Mouse (Mus musculus) hindbrain, embryonic 14.5 days (tissue): ENCODE data around the gene Lztr1. TPM values are rescaled to one million over a fixed set of nuclear protein-coding genes. Genes with fewer than 3 reads are reported as not detected.

Source experiments
- ATAC-seq: fragments of 200-750 bp; cut with Nextera tagmentation; 2 replicates; pipeline ENCODE4 v1.8.0; 2017; ENCODE audit warnings: moderate number of reproducible peaks, mild to moderate bottlenecking, moderate TSS enrichment, moderate library complexity; ENCODE audit not compliant: low FRiP score
- DNase-seq: peaks from one replicate; pipeline ENCODE4 v3.0.0-alpha.2; 2015; ENCODE audit warnings: low spot score
- H3K27ac ChIP-seq: fragments of 300-500 bp; sonication (generic); 2 replicates; pipeline ENCODE4 v1.5.1; 2014; ENCODE audit warnings: mild to moderate bottlenecking, moderate library complexity
- H3K27me3 ChIP-seq: fragments of 300-500 bp; sonication (generic); 2 replicates; pipeline ENCODE4 v1.6.1; 2014; ENCODE audit warnings: mild to moderate bottlenecking, low read length, mixed read lengths; ENCODE audit not compliant: control insufficient read depth, insufficient read depth
- H3K36me3 ChIP-seq: fragments of 300-500 bp; sonication (generic); replicated peaks from 2 replicates; pipeline ENCODE4 v1.6.1; 2014; ENCODE audit not compliant: control insufficient read depth, insufficient read depth
- H3K4me1 ChIP-seq: fragments of 300-500 bp; sonication (generic); replicated peaks from 2 replicates; pipeline ENCODE4 v1.6.1; 2014; ENCODE audit warnings: antibody characterized with exemption, low read length, mixed read lengths; ENCODE audit not compliant: control insufficient read depth, insufficient read depth
- H3K4me2 ChIP-seq: fragments of 300-500 bp; sonication (generic); replicated peaks from 2 replicates; pipeline ENCODE4 v1.6.1; 2014; ENCODE audit warnings: mild to moderate bottlenecking, moderate library complexity
- H3K4me3 ChIP-seq: fragments of 300-500 bp; sonication (generic); replicated peaks from 2 replicates; pipeline ENCODE4 v1.5.1; 2014; ENCODE audit warnings: mild to moderate bottlenecking, low read length
- H3K9ac ChIP-seq: fragments of 300-500 bp; sonication (generic); 2 replicates; pipeline ENCODE4 v1.6.1; 2014
- H3K9me3 ChIP-seq: fragments of 300-500 bp; sonication (generic); 2 replicates; pipeline ENCODE4 v1.6.1; 2016; ENCODE audit warnings: low read length; ENCODE audit not compliant: control insufficient read depth
- WGBS: fragments of 180-500 bp; shearing (Covaris S2); extraction: QIAGEN DNeasy Blood & Tissue Kit; methylation state at CpG from one replicate; pipeline ENCODE4 v1.1.7; 2014; 5-methylcytosine and 5-hydroxymethylcytosine counted together
- polyA plus RNA-seq: library from polyadenylated mRNA; unstranded; fragments of >200 nt; fragmentation: Nextera tagmentation; extraction: Ambion mirVana; gene quantifications from 2 replicates; pipeline ENCODE4 v1.2.1, GENCODE M21; 2014

Gene Lztr1
- polyA plus RNA-seq, 1 experiment from 2014 or later: 112 TPM

DNA sequence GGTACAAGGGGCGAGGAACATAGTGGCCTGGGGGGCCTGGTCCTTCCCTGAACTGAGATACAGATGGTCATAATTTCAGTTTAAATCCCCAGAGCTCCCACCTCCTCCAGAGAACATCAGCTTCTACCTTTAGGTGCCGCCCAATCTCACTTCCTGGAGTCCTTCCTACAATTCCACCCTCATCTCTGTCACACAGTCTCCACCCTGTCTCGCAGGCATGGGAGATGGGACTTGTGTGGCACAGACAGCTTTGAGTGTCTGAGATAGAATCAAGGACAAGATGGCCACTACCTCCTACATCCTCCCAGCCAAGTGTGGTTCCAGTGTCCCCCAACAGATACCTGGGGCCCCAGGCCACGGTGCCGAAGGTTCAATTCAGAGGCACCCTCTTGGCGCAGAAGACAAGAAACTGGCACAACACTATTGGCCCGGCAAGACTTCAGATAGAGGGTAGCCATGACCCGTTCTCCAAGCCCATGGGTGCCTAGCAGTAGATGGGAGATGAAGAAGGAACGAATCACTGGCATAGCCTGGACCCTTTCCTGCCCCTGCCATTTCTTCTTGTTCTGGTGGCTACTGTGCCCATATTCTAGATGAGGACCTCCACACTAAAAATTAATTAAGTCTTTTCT is 51.0 kb downstream of the Lztr1 start:
- Histone ChIP-seq H3K27me3 (0 out of 2 replicates have a peak, but pooled peaks cover 9% of the 10 kb centered on the region), H3K4me1 (peaks cover 10% of the 10 kb centered on the region; the same call in 1 of the 2 replicates), H3K4me2 (peak overlapping the region; percentile 29; the same call in 1 of the 2 replicates), H3K36me3 (no peaks in the 10 kb centered on the region), H3K9ac (no peak overlapping the region), H3K27ac (no peak overlapping the region), H3K4me3 (no peak overlapping the region), H3K9me3 (no peaks in the 10 kb centered on the region)
- 72% methylated on average over 9 of the region's 9 CpGs for WGBS
- DNase-seq (no peak), ATAC-seq (no peak)

DNA sequence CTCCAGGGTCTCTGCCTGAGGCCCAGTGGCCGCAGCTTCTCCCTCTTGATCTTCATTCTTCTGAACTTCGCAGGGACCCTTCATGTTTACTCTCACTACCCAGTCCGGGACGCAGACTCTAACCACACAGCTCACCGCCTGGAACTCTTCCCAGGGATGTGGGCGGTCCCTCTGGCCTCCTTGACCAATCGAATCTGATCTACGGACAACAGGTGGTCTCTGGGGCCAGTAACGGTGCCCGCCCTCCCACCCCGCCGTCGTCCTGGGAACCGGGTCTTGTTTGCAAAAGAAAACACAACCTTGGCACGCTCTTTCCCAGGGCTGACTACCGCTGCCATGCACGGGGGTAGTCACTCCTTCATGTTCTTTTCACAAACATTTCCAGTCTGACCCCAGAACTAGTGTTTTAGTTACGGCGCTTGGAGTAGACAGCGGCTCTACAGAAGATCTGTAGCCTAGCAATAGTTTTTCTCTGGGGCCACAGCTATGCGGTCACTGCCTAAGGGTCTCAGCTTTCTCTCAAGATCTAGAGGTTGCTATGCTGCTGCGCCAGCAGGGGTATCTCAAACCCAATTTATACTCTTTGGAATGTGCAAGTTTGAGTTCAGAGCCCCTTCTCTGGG is 52.8 kb downstream of the Lztr1 start, which contains the start of gene Lrrc74b:
TSS of gene Lrrc74b (minus strand) at position 120 of the 623 bp plus-strand sequence.
- 0 out of 2 replicates have a peak, but pooled peaks cover 9% of the 10 kb centered on the region for H3K27me3 ChIP-seq
- H3K9me3 ChIP-seq: no peaks in the 10 kb centered on the region

DNA sequence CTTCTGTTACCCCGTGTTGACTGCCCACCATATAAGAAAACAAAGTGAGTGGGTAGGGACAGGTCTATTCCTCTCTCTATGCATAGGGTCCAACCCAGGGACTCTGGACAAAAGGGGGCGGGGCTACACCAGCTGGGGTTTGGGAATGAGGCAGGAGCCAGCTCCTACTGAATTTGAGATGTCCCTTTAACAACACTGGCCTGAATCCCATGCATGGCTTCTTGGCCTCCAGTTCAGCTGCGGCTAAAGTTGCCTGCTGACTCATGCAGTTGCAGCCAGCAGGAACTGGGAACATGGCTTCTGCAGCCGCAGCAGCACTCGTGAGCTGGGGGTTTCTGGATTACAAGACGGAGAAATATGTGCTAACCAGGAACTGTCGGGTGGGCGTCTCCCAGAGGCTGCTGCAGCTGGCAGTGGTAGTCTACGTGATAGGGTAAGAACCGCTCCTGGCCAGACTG is 53.3 kb downstream of the Lztr1 start, which contains the start of gene P2rx6:
TSS of gene P2rx6 (plus strand) at position 135 of the 458 bp plus-strand sequence.
- Histone ChIP-seq H3K4me1 (peaks cover 10% of the 10 kb centered on the region; the same call in 1 of the 2 replicates), H3K9ac (0 out of 2 replicates have a peak within 1 kb of the TSS, but pooled peaks have one; percentile 31), H3K27ac (peak within 1 kb of the TSS; percentile 33), H3K27me3 (0 out of 2 replicates have a peak, but pooled peaks cover 9% of the 10 kb centered on the region), H3K4me3 (peak within 1 kb of the TSS; percentile 20), H3K9me3 (no peaks in the 10 kb centered on the region), H3K4me2 (peak within 1 kb of the TSS; percentile 47), H3K36me3 (no peaks in the 10 kb centered on the region)
- WGBS: 2% methylated on average over 10 of the region's 10 CpGs
- DNase-seq (peak; percentile 48), ATAC-seq (peak; percentile 68)

More for the DNA sequence above, 52.8 kb downstream of the Lztr1 start, which contains the start of gene Lrrc74b:
- H3K36me3 ChIP-seq: no peaks in the 10 kb centered on the region
- ATAC-seq (peak; percentile 74), DNase-seq (peak; percentile 62)
- H3K4me1 ChIP-seq: peaks cover 10% of the 10 kb centered on the region; the same call in 1 of the 2 replicates
- WGBS: under 1% methylated on average over 22 of the region's 22 CpGs
- peak within 1 kb of the TSS; percentile 47 for H3K4me2 ChIP-seq
- peak within 1 kb of the TSS; percentile 20 for H3K4me3 ChIP-seq
- peak within 1 kb of the TSS; percentile 33 for H3K27ac ChIP-seq
- H3K9ac ChIP-seq: 0 out of 2 replicates have a peak within 1 kb of the TSS, but pooled peaks have one; percentile 31

DNA sequence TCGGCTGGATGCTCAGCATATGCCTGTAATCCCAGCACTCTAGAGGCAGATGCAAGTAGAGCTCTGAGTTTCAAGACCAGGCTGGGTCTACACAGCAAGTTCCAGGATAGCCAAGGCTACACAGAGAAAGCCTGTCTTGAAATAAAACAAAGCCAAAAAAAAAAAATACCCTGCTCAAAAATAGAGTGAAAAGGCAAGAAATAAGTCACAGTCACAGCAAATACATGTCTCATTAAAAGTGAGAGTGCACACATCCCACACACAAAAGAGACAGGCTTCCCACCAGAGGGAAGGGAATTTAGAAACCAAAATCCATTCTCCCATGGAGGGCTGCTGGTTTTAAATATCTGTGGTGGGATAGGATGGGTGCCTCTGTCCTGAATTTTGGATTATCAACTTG is 55.1 kb downstream of the Lztr1 start:
- DNase-seq (no peak), ATAC-seq (no peak)
- H3K9ac ChIP-seq: no peak overlapping the region
- H3K9me3 ChIP-seq: no peaks in the 10 kb centered on the region
- no peak overlapping the region for H3K27ac ChIP-seq
- no peak overlapping the region for H3K4me3 ChIP-seq
- no peaks in the 10 kb centered on the region for H3K36me3 ChIP-seq
- H3K4me1 ChIP-seq: peaks cover 6% of the 10 kb centered on the region; the same call in 1 of the 2 replicates
- 45% methylated on average over 1 of the region's 1 CpGs for WGBS
- H3K4me2 ChIP-seq: no peak overlapping the region
- 0 out of 2 replicates have a peak, but pooled peaks cover 6% of the 10 kb centered on the region for H3K27me3 ChIP-seq

GRCm38 (mm10) chr16:17564221-17564620 is 55.7 kb downstream of the Lztr1 start:
- H3K36me3 ChIP-seq: no peaks in the 10 kb centered on the region
- 72% methylated on average over 2 of the region's 2 CpGs for WGBS
- no peak for DNase-seq

DNA sequence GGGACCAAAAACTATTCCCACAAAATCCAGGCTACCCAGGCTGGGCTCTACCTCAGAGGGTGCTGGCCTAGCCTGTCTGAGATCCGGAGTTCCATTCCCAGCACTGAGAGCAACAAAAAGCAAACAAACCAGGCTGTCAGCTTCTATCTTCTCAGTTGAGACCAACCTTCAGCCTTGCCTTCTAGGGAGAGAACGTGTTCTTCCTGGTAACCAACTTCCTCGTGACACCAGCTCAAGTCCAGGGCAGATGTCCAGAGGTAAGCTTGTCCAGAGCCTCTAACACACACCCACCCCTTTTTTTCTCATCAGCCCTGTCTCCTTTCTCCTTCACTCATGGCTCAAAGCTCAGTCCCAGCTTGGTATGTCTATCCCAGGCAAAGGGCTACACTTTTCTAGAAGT is 56.3 kb downstream of the Lztr1 start:
- no peaks in the 10 kb centered on the region for H3K36me3 ChIP-seq
- H3K4me3 ChIP-seq: no peak overlapping the region
- no peaks in the 10 kb centered on the region for H3K9me3 ChIP-seq
- no peak for DNase-seq
- no peak overlapping the region for H3K4me2 ChIP-seq
- H3K9ac ChIP-seq: no peak overlapping the region
- 0 out of 2 replicates have a peak, but pooled peaks cover 6% of the 10 kb centered on the region for H3K27me3 ChIP-seq
- H3K4me1 ChIP-seq: peaks cover 6% of the 10 kb centered on the region; the same call in 1 of the 2 replicates
- WGBS: 77% methylated on average over 3 of the region's 3 CpGs
- no peak for ATAC-seq
- no peak overlapping the region for H3K27ac ChIP-seq

More at GRCm38 (mm10) chr16:17564221-17564620, 55.7 kb downstream of the Lztr1 start:
- H3K4me3 ChIP-seq: no peak overlapping the region
- H3K27me3 ChIP-seq: 0 out of 2 replicates have a peak, but pooled peaks cover 6% of the 10 kb centered on the region
- no peak overlapping the region for H3K4me2 ChIP-seq
- H3K9ac ChIP-seq: no peak overlapping the region
- H3K4me1 ChIP-seq: peaks cover 6% of the 10 kb centered on the region; the same call in 1 of the 2 replicates
- no peak for ATAC-seq
- H3K27ac ChIP-seq: no peak overlapping the region
- no peaks in the 10 kb centered on the region for H3K9me3 ChIP-seq

DNA sequence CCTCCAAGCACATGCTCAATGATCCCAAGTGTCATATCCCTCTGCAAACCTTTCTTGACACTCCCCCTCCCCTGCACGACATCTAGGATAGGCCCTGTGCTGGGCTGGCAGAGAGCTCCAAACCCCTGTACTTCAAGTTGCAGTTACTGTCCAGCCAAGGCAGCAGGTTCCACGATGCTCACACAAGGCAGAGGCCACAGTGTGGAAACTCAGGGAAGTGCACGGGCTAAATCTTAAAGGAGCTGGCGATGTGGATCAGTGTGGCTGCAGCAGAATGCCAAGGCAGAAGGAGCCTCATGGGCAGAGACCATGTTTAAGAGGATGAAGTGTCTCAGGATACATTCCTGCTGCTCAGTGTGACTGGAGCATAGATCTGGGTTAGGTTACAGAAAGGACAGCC is 57.7 kb downstream of the Lztr1 start:
- 0 out of 2 replicates have a peak, but pooled peaks cover 2% of the 10 kb centered on the region for H3K27me3 ChIP-seq
- 28% methylated on average over 4 of the region's 4 CpGs for WGBS
- no peaks in the 10 kb centered on the region for H3K9me3 ChIP-seq
- no peak overlapping the region for H3K4me3 ChIP-seq
- H3K4me1 ChIP-seq: peaks cover 6% of the 10 kb centered on the region; the same call in 1 of the 2 replicates
- H3K27ac ChIP-seq: no peak overlapping the region
- DNase-seq (no peak), ATAC-seq (no peak)
- no peak overlapping the region for H3K4me2 ChIP-seq
- H3K9ac ChIP-seq: no peak overlapping the region
- H3K36me3 ChIP-seq: no peaks in the 10 kb centered on the region
